Mouse (Mus musculus) bone marrow, adult 2 months (tissue): Measurements from ENCODE around the gene Dolk. TPM values are rescaled to one million over a fixed set of nuclear protein-coding genes. Genes with fewer than 3 reads are reported as not detected.

Experiments
- H3K27ac ChIP-seq: fragments of 200-500 bp; 2 replicates; pipeline ENCODE4 v1.5.1; 2012; ENCODE audit warnings: low read depth, mild to moderate bottlenecking, control low read depth, inconsistent platforms, low read length; ENCODE audit not compliant: control insufficient read depth, poor library complexity, insufficient read depth
- H3K4me1 ChIP-seq: fragments of 200-500 bp; 2 replicates; pipeline ENCODE4 v1.6.1; 2011; ENCODE audit warnings: low read length; ENCODE audit not compliant: control insufficient read depth, insufficient read depth
- H3K4me3 ChIP-seq: fragments of 200-500 bp; replicated peaks from 2 replicates; pipeline ENCODE3; 2011; ENCODE audit warnings: mild to moderate bottlenecking, low read depth, low read length, control low read depth; ENCODE audit not compliant: control insufficient read depth
- CTCF ChIP-seq: fragments of 200-500 bp; IDR thresholded peaks from 2 replicates; pipeline ENCODE4 v1.5.1; 2011; ENCODE audit warnings: low read length, control low read depth; ENCODE audit not compliant: control insufficient read depth, insufficient read depth
- POLR2A ChIP-seq: fragments of 200-500 bp; IDR thresholded peaks from 2 replicates; pipeline ENCODE4 v1.6.1; 2011; ENCODE audit warnings: low read depth, mild to moderate bottlenecking, control low read depth, low read length, borderline replicate concordance; ENCODE audit not compliant: control insufficient read depth
- WGBS: fragments of 180-500 bp; shearing (Covaris S2); methylation state at CpG from one replicate; pipeline ENCODE4 v1.1.7; 2018; 5-methylcytosine and 5-hydroxymethylcytosine counted together
- polyA plus RNA-seq: library from polyadenylated mRNA; stranded (reverse); fragments of >200 nt; gene quantifications from 2 replicates; pipeline ENCODE4 v1.2.4, GENCODE M21; 2011; ENCODE audit warnings: low replicate concordance; ENCODE audit not compliant: missing spikeins, insufficient read depth, insufficient read length

Dolk gene
- polyA plus RNA-seq, 1 experiment: 8.1 TPM

- Histone ChIP-seq H3K4me3 (peak within 1 kb of the TSS; percentile 10), H3K4me1 (peaks cover 5% of the 10 kb centered on the region; the same call in 1 of the 2 replicates), H3K27ac (peak within 1 kb of the TSS; percentile 43)
- 56% methylated on average over 2 of the region's 2 CpGs for WGBS
- TF ChIP-seq CTCF (no peak), POLR2A (no peak)
These were observed 45.9 kb downstream of the Dolk start, which contains the start of gene Gm28035 for GRCm38 (mm10) chr2:30240267-30240666. Gene Gm28035, plus strand, starts transcription at chr2:30240567.

DNA sequence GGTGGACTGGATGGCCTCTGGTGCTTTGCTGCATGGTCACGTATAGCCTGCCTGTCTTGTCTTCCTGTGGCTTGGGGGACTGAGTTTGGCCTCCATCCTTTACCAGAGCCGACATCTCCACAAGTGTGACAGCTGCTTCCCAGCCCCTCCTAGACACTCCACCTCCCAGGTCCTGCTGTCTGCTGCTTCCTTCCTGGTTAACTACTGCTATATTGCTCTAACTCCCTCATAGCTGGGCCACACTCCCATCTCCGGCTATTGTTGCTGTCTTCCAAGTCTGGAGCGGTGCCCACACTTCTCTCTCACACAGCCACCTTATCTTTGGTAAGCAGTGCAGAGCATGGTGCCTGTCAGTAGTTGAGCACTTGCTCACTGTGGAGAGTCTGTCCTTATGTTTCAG is 46.4 kb downstream of the Dolk start:
- H3K4me3 ChIP-seq: peak overlapping the region; percentile 10
- H3K4me1 ChIP-seq: peaks cover 5% of the 10 kb centered on the region; the same call in 1 of the 2 replicates
- no peak for TF ChIP-seq POLR2A
- TF ChIP-seq CTCF: no peak
- peak overlapping the region; percentile 43 for H3K27ac ChIP-seq
- 64% methylated on average over 4 of the region's 4 CpGs for WGBS

GRCm38 (mm10) chr2:30238906-30239465 is 47.1 kb downstream of the Dolk start:
- WGBS: 62% methylated on average over 3 of the region's 3 CpGs
- peak overlapping the region; percentile 93 for H3K4me3 ChIP-seq
- peaks cover 5% of the 10 kb centered on the region; the same call in 1 of the 2 replicates for H3K4me1 ChIP-seq
- 0 out of 2 replicates have a peak overlapping the region, but pooled peaks have one; percentile 3 for H3K27ac ChIP-seq
- TF ChIP-seq CTCF: no peak
- TF ChIP-seq POLR2A: no peak

DNA sequence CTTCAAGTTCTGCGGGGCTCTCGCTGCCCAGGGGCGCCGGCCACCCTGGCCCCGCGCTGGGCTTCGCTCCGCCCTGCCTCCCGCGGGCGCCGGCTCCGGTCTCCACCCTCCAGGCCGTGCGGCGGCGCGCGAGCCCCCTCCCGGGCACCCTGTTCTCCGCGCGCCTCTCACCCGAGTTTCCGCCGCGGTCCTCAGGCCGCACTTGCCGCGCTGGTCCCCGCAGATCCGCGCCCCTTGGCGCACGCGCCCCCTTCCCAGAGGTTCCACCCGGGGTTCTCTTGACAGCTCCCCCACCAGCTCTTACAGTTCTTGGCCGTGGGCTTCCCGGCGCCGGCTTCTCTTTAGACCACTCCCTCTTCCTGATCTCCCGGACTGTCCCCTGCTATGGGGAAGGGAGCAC is 48.3 kb downstream of the Dolk start:
- WGBS: under 1% methylated on average over 42 of the region's 42 CpGs
- TF ChIP-seq CTCF (no peak), POLR2A (no peak)
- peak overlapping the region; percentile 93 for H3K4me3 ChIP-seq
- H3K4me1 ChIP-seq: peaks cover 5% of the 10 kb centered on the region; the same call in 1 of the 2 replicates
- peak overlapping the region; percentile 89 for H3K27ac ChIP-seq

DNA sequence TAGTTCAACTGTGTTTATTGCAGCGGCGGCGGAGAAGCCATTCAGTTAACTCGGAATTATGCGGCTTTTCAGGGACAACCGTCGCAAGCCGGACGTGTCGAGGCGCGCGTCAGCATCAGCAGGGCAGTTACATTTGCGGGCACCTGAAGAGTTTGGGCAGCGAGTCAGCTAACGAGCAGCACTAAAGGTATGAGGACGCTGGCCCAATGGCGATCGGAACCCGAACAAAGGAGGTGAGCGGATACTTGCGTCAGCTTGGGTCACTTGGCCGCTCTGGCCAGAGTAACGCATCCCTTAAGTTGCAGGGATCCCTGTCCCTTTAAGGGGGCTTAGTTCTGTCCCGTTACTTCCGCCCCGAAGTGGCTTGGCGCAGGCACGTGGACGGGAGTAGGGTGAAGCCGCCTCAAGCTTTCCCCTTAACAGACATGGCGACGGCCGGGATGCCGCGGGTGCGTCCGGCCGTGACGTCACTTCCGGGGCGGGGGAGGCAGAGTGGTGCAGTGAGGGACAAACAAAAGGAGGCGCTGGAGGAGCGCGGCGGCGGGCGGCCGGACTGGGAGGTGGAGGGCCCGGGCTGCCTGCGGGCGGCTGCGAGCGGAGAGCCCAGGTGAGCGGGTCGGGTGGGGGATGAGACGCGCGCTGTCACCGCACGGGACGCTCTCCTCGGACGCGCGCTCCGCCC is 48.8 kb downstream of the Dolk start, which contains the start of gene Lrrc8a:
TSS of gene Lrrc8a (plus strand) at position 517 of the 682 bp plus-strand sequence.
- Histone ChIP-seq H3K27ac (peak within 1 kb of the TSS; percentile 89), H3K4me3 (peak within 1 kb of the TSS; percentile 93), H3K4me1 (peaks cover 5% of the 10 kb centered on the region; the same call in 1 of the 2 replicates)
- TF ChIP-seq POLR2A (peak; percentile 73), CTCF (0 out of 2 replicates have a peak, but pooled peaks have one; percentile 21)
- WGBS: under 1% methylated on average over 58 of the region's 67 CpGs

DNA sequence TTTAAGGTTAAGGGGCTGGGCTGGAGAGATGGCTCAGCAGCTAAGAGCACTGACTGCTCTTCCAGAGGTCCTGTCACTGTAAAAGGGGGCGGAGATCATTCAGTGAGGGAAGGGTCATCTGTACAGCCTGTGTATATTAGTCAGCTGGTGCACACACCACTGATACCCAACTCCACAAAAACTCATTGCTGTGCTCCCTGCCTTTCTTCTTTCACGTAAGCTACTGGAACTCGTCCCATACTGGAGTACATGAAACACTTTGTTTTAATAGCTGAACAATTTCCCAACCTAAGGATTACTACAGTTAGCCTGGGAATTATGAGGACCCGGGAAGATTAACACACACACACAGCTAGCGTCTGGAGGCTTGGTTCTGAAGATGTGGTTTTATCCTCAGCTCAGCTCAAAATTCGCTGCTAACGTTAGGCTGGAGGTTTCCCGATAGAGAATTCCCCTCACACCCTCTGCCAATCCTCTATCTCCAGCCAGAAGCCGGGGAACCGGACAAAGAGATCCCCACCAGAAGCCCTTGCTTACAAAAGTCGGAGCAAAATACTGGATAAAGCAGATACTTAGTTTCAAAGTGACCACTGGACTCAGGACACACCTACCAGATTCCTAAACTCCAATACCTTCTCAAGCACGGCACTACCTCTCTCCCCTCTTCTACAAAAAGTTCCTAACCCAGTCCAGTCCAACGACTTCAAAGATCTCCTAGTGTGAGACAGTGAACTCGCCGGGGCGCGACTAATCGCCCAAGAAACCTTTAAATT is 49.5 kb downstream of the Dolk start:
- peak overlapping the region; percentile 89 for H3K27ac ChIP-seq
- 4% methylated on average over 18 of the region's 18 CpGs for WGBS
- peak overlapping the region; percentile 93 for H3K4me3 ChIP-seq
- peaks cover 5% of the 10 kb centered on the region; the same call in 1 of the 2 replicates for H3K4me1 ChIP-seq
- TF ChIP-seq POLR2A (no peak), CTCF (no peak)

DNA sequence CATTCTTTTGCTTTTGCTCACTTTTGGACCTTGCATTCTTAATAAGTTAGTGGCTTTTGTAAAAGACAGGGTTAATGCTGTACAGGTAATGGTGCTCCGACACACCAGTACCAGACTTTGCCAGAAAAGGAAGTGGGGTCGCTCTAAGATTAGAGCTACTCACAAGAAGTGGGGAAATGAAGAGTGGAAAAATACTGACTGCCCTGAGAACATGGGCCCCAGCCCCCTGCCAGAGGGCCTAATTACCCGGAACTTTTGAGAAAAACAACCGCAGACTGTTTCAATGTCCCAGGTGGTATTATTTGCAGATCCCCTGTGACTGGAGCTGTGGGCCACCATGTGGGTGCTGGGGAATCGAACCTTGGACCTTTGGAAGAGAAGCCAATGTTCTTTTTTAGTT is 50.5 kb downstream of the Dolk start:
- H3K27ac ChIP-seq: no peak overlapping the region
- H3K4me3 ChIP-seq: no peak overlapping the region
- peaks cover 5% of the 10 kb centered on the region; the same call in 1 of the 2 replicates for H3K4me1 ChIP-seq
- TF ChIP-seq POLR2A: no peak
- no peak for TF ChIP-seq CTCF
- 22% methylated on average over 5 of the region's 5 CpGs for whole genome bisulfite sequencing

Other genes starting within 250 kb of the Dolk start
- gene Wdr34, start 237.5 kb downstream of the Dolk start, polyA plus RNA-seq: 3.6 and 5.7 TPM in 2 replicates
- gene Set, start 229.0 kb downstream of the Dolk start, polyA plus RNA-seq: 140 and 230 TPM in 2 replicates
- 5.0 and 8.1 TPM in 2 replicates for gene Pkn3, start 208.7 kb downstream of the Dolk start, polyA plus RNA-seq
- gene Zdhhc12, start 192.7 kb downstream of the Dolk start, polyA plus RNA-seq: 7.0 and 17.4 TPM in 2 replicates
- gene Zer1, start 161.7 kb downstream of the Dolk start, polyA plus RNA-seq: 12.3 and 24.8 TPM in 2 replicates
- gene Tbc1d13, start 152.6 kb downstream of the Dolk start, polyA plus RNA-seq: 17.1 and 27.3 TPM in 2 replicates
- 4.6 and 8.6 TPM in 2 replicates for gene Endog, start 114.8 kb downstream of the Dolk start, polyA plus RNA-seq
- gene Spout1, start 107.9 kb downstream of the Dolk start, polyA plus RNA-seq: 11.0 and 24.6 TPM in 2 replicates
- gene Kyat1, start 80.5 kb downstream of the Dolk start, polyA plus RNA-seq: 4.2 and 6.5 TPM in 2 replicates
- gene Lrrc8a, start 48.6 kb downstream of the Dolk start, polyA plus RNA-seq: 7.1 and 11.5 TPM in 2 replicates
- 2.5 TPM in 1 of 2 replicates, not detected in the other for gene Gm28035, start 45.8 kb downstream of the Dolk start, polyA plus RNA-seq
- gene Phyhd1, start 20.1 kb downstream of the Dolk start, polyA plus RNA-seq: 15.4 and 23.0 TPM in 2 replicates
- 8.7 TPM in 1 of 2 replicates, not detected in the other for gene Gm28038, start 5.3 kb downstream of the Dolk start, polyA plus RNA-seq
- gene Nup188, start 63 bp upstream of the Dolk start, polyA plus RNA-seq: 9.5 and 27.3 TPM in 2 replicates
- gene Sh3glb2, start 73.0 kb upstream of the Dolk start, polyA plus RNA-seq: 27.2 and 50.0 TPM in 2 replicates
- 7.8 and 8.5 TPM in 2 replicates for gene Miga2, start 77.9 kb upstream of the Dolk start, polyA plus RNA-seq
- 30.0 and 40.3 TPM in 2 replicates for gene Dolpp1, start 105.9 kb upstream of the Dolk start, polyA plus RNA-seq
- gene Crat, start 129.5 kb upstream of the Dolk start, polyA plus RNA-seq: 28.6 and 37.9 TPM in 2 replicates
- 199 and 273 TPM in 2 replicates for gene Ptpa, start 129.7 kb upstream of the Dolk start, polyA plus RNA-seq
- 0.84 and 1.1 TPM in 2 replicates for gene Ier5l, start 187.9 kb upstream of the Dolk start, polyA plus RNA-seq